Mouse (Mus musculus) Muller cell, postnatal 12 days (primary cell): Measurements from ENCODE around the gene Dcp1b.

Experiments
- DNase-seq: peaks from one replicate; pipeline ENCODE4 v3.0.0-alpha.2; 2015; ENCODE audit errors: inconsistent ontology term

The Dcp1b gene

GRCm38 (mm10) chr6:119175078-119175853, at the start of gene Dcp1b:
Dcp1b (plus strand) TSS chr6:119175253.
- DNase-seq, result peak; percentile 95

- no peak for DNase-seq
Observed at GRCm38 (mm10) chr6:119126991-119127390, 48.1 kb upstream of the Dcp1b start.

- no peak for DNase-seq
Observed at GRCm38 (mm10) chr6:119128076-119128475, 47.0 kb upstream of the Dcp1b start.

- DNase-seq, result no peak
Observed at GRCm38 (mm10) chr6:119128521-119128920, 46.5 kb upstream of the Dcp1b start.

GRCm38 (mm10) chr6:119129664-119130063, 45.4 kb upstream of the Dcp1b start:
- peak; percentile 20 for DNase-seq

GRCm38 (mm10) chr6:119132111-119132735, 42.8 kb upstream of the Dcp1b start:
- no peak for DNase-seq

GRCm38 (mm10) chr6:119132863-119133262, 42.2 kb upstream of the Dcp1b start:
- DNase-seq, result no peak

- no peak for DNase-seq
Observed at GRCm38 (mm10) chr6:119137768-119138167, 37.3 kb upstream of the Dcp1b start.

- no peak for DNase-seq
Observed at GRCm38 (mm10) chr6:119139561-119139960, 35.5 kb upstream of the Dcp1b start.

- DNase-seq, result no peak
Observed at GRCm38 (mm10) chr6:119145109-119145508, 29.9 kb upstream of the Dcp1b start.

GRCm38 (mm10) chr6:119165677-119166076, 9.4 kb upstream of the Dcp1b start:
- no peak for DNase-seq

- DNase-seq, result no peak
Observed at GRCm38 (mm10) chr6:119174307-119175074, 562 bp upstream of the Dcp1b start.

GRCm38 (mm10) chr6:119176103-119176502, 1.1 kb downstream of the Dcp1b start:
- no peak for DNase-seq

- DNase-seq, result no peak
Observed at GRCm38 (mm10) chr6:119177101-119177500, 2.0 kb downstream of the Dcp1b start.

- no peak for DNase-seq
Observed at GRCm38 (mm10) chr6:119180188-119180587, 5.1 kb downstream of the Dcp1b start.

GRCm38 (mm10) chr6:119182211-119182610, 7.2 kb downstream of the Dcp1b start:
- no peak for DNase-seq

- DNase-seq, result no peak
Observed at GRCm38 (mm10) chr6:119183781-119184180, 8.7 kb downstream of the Dcp1b start.

GRCm38 (mm10) chr6:119186658-119187057, 11.6 kb downstream of the Dcp1b start:
- no peak for DNase-seq

GRCm38 (mm10) chr6:119187631-119188030, 12.6 kb downstream of the Dcp1b start:
- DNase-seq, result no peak

- no peak for DNase-seq
Observed at GRCm38 (mm10) chr6:119191478-119191877, 16.4 kb downstream of the Dcp1b start.

GRCm38 (mm10) chr6:119193571-119194154, 18.6 kb downstream of the Dcp1b start:
- no peak for DNase-seq

- DNase-seq, result no peak
Observed at GRCm38 (mm10) chr6:119194161-119194560, 19.1 kb downstream of the Dcp1b start.
